Mouse (Mus musculus) CH12.LX (cell line): ENCODE results near the gene Gm14226. TPM values are rescaled to one million over a fixed set of nuclear protein-coding genes. Genes with fewer than 3 reads are reported as not detected.
A peak's percentile ranks its signal among the peaks of the same experiment; 100 is the strongest.

Experiments used
- DNase-seq: peaks from one replicate; pipeline ENCODE4 v3.0.0-alpha.2; 2013; ENCODE audit errors: extremely low read depth
- H3K27ac ChIP-seq: 2 replicates; pipeline ENCODE4 v1.5.1; 2012; ENCODE audit warnings: low read depth, mild to moderate bottlenecking, control low read depth, moderate library complexity; ENCODE audit not compliant: insufficient read depth
- H3K27me3 ChIP-seq: replicated peaks from 2 replicates; pipeline ENCODE3; 2012; ENCODE audit warnings: inconsistent platforms
- H3K36me3 ChIP-seq, 2 experiments: replicated peaks in 1 of 2; 2 replicates each; pipeline versions ENCODE3 to v1.6.1; 2012; ENCODE audit warnings: inconsistent platforms in 1 of 2, low read length in 1 of 2, mild to moderate bottlenecking in 1 of 2, mixed read lengths in 1 of 2, moderate library complexity in 1 of 2; ENCODE audit not compliant: control insufficient read depth in 1 of 2, insufficient read depth in 1 of 2
- H3K4me1 ChIP-seq, 2 experiments: 2 replicates each; pipeline ENCODE4 v1.6.1; 2012; ENCODE audit warnings: inconsistent platforms in 1 of 2, moderate library complexity in 1 of 2; ENCODE audit not compliant: insufficient read depth in 2 of 2, control insufficient read depth in 1 of 2
- H3K4me2 ChIP-seq: 2 replicates; pipeline ENCODE4 v1.6.1; 2012; ENCODE audit warnings: low read depth, mild to moderate bottlenecking, control low read depth; ENCODE audit not compliant: poor library complexity, insufficient read depth, severe bottlenecking
- H3K4me3 ChIP-seq, 3 experiments: fragments of 150-350 bp in 1 of 3; sonication (generic) in 1 of 3; replicated peaks in 1 of 3; 2 replicates each; pipeline versions ENCODE3 to v1.5.1; 2011 to 2012; ENCODE audit warnings: low read depth in 2 of 3, low read length in 2 of 3, mild to moderate bottlenecking in 2 of 3, moderate library complexity in 2 of 3, control low read depth in 1 of 3, improper control_type of control experiment in 1 of 3, inconsistent platforms in 1 of 3, mixed read lengths in 1 of 3; ENCODE audit not compliant: poor library complexity in 1 of 3
- H3K79me2 ChIP-seq: replicated peaks from 2 replicates; pipeline ENCODE4 v1.6.1; 2012; ENCODE audit warnings: mild to moderate bottlenecking, moderate library complexity; ENCODE audit not compliant: control insufficient read depth, poor library complexity, insufficient read depth, severe bottlenecking; ENCODE audit errors: extremely low read depth
- H3K9ac ChIP-seq: 2 replicates; pipeline ENCODE4 v1.6.1; 2012; ENCODE audit warnings: low read depth, mild to moderate bottlenecking, control low read depth, moderate library complexity; ENCODE audit not compliant: insufficient read depth
- H3K9me3 ChIP-seq: replicated peaks from 2 replicates; pipeline ENCODE3; 2012; ENCODE audit warnings: low read length, inconsistent platforms, mixed read lengths
- BHLHE40 ChIP-seq: IDR thresholded peaks from 2 replicates; pipeline ENCODE4 v1.6.1; 2011; ENCODE audit warnings: mild to moderate bottlenecking, low read depth, low read length, improper control_type of control experiment
- CHD1 ChIP-seq: IDR thresholded peaks from 2 replicates; pipeline ENCODE4 v1.6.1; 2012; ENCODE audit warnings: low read depth, low read length, improper control_type of control experiment, inconsistent platforms
- CHD2 ChIP-seq: IDR thresholded peaks from 2 replicates; pipeline ENCODE4 v1.6.1; 2011; ENCODE audit warnings: low read length, improper control_type of control experiment
- CTCF ChIP-seq, 2 experiments: IDR thresholded peaks in 1 of 2; conservative IDR thresholded peaks in 1 of 2; 2 replicates each; pipeline ENCODE4 v1.5.1; 2011 to 2012; ENCODE audit warnings: low read depth in 2 of 2, low read length in 2 of 2, improper control_type of control experiment in 1 of 2, inconsistent platforms in 1 of 2, mild to moderate bottlenecking in 1 of 2, moderate library complexity in 1 of 2
- ELF1 ChIP-seq: IDR thresholded peaks from 2 replicates; pipeline ENCODE4 v1.6.1; 2014; ENCODE audit warnings: low read depth, mild to moderate bottlenecking, inconsistent platforms, low read length, improper control_type of control experiment
- EP300 ChIP-seq: IDR thresholded peaks from 2 replicates; pipeline ENCODE4 v1.6.1; 2011; ENCODE audit warnings: low read length, improper control_type of control experiment
- ETS1 ChIP-seq: conservative IDR thresholded peaks from 2 replicates; pipeline ENCODE4 v1.6.1; 2012; ENCODE audit warnings: low read depth, mild to moderate bottlenecking, inconsistent platforms, low read length, improper control_type of control experiment, moderate library complexity
- GABPA ChIP-seq: IDR thresholded peaks from 2 replicates; pipeline ENCODE4 v1.6.1; 2012; ENCODE audit warnings: low read depth, low read length, improper control_type of control experiment, inconsistent platforms; ENCODE audit not compliant: insufficient replicate concordance
- HCFC1 ChIP-seq: IDR thresholded peaks from 2 replicates; pipeline ENCODE4 v1.6.1; 2012; ENCODE audit warnings: low read depth, mild to moderate bottlenecking, inconsistent platforms, low read length, improper control_type of control experiment
- IRF4 ChIP-seq: IDR thresholded peaks from 2 replicates; pipeline ENCODE4 v1.6.1; 2014; ENCODE audit warnings: low read depth, mild to moderate bottlenecking, inconsistent platforms, low read length, improper control_type of control experiment
- JUN ChIP-seq: IDR thresholded peaks from 2 replicates; pipeline ENCODE4 v1.6.1; 2011; ENCODE audit warnings: low read depth, mild to moderate bottlenecking, low read length, improper control_type of control experiment, moderate library complexity; ENCODE audit not compliant: insufficient read depth
- JUND ChIP-seq: conservative IDR thresholded peaks from 2 replicates; pipeline ENCODE4 v1.6.1; 2011; ENCODE audit warnings: low read depth, low read length, improper control_type of control experiment
- KAT2A ChIP-seq: IDR thresholded peaks from 2 replicates; pipeline ENCODE4 v1.6.1; 2012; ENCODE audit warnings: low read length, improper control_type of control experiment, inconsistent platforms; ENCODE audit not compliant: insufficient replicate concordance
- MAFK ChIP-seq: IDR thresholded peaks from 2 replicates; pipeline ENCODE4 v1.6.1; 2011; ENCODE audit warnings: low read length, improper control_type of control experiment; ENCODE audit not compliant: insufficient replicate concordance
- MAX ChIP-seq: IDR thresholded peaks from 2 replicates; pipeline ENCODE4 v1.6.1; 2011; ENCODE audit warnings: low read length, improper control_type of control experiment
- MAZ ChIP-seq: IDR thresholded peaks from 2 replicates; pipeline ENCODE4 v1.6.1; 2012; ENCODE audit warnings: low read depth, mild to moderate bottlenecking, inconsistent platforms, low read length, improper control_type of control experiment, moderate library complexity
- MEF2A ChIP-seq: IDR thresholded peaks from 2 replicates; pipeline ENCODE4 v1.6.1; 2014; ENCODE audit warnings: low read depth, mild to moderate bottlenecking, inconsistent platforms, low read length, improper control_type of control experiment, borderline replicate concordance
- MXI1 ChIP-seq: IDR thresholded peaks from 2 replicates; pipeline ENCODE4 v1.6.1; 2011; ENCODE audit warnings: mild to moderate bottlenecking, low read depth, low read length, improper control_type of control experiment
- MYC ChIP-seq: IDR thresholded peaks from 2 replicates; pipeline ENCODE4 v1.6.1; 2011; ENCODE audit warnings: low read depth, mild to moderate bottlenecking, improper control_type of control experiment, low read length
- NELFE ChIP-seq: IDR thresholded peaks from 2 replicates; pipeline ENCODE4 v1.6.1; 2011; ENCODE audit warnings: low read depth, low read length, improper control_type of control experiment
- NRF1 ChIP-seq: IDR thresholded peaks from 2 replicates; pipeline ENCODE4 v1.6.1; 2014; ENCODE audit warnings: low read depth, mild to moderate bottlenecking, inconsistent platforms, low read length, improper control_type of control experiment, moderate library complexity
- PAX5 ChIP-seq: IDR thresholded peaks from 2 replicates; pipeline ENCODE4 v1.6.1; 2012; ENCODE audit warnings: low read length, inconsistent platforms, mixed read lengths
- POLR2A ChIP-seq: IDR thresholded peaks from 2 replicates; pipeline ENCODE4 v1.6.1; 2011; ENCODE audit warnings: low read depth, mild to moderate bottlenecking, improper control_type of control experiment, low read length
- POLR2AphosphoS2 ChIP-seq: IDR thresholded peaks from 2 replicates; pipeline ENCODE4 v1.6.1; 2011; ENCODE audit warnings: low read depth, low read length, improper control_type of control experiment
- RAD21 ChIP-seq: IDR thresholded peaks from 2 replicates; pipeline ENCODE4 v1.6.1; 2011; ENCODE audit warnings: low read depth, mild to moderate bottlenecking, low read length, improper control_type of control experiment, moderate library complexity
- RCOR1 ChIP-seq: conservative IDR thresholded peaks from 2 replicates; pipeline ENCODE4 v1.6.1; 2012; ENCODE audit warnings: low read depth, mild to moderate bottlenecking, inconsistent platforms, low read length, improper control_type of control experiment
- SMC3 ChIP-seq: IDR thresholded peaks from 2 replicates; pipeline ENCODE4 v1.6.1; 2011; ENCODE audit warnings: low read depth, low read length, improper control_type of control experiment
- TBP ChIP-seq: conservative IDR thresholded peaks from 2 replicates; pipeline ENCODE4 v1.6.1; 2011; ENCODE audit warnings: low read depth, low read length, improper control_type of control experiment
- TCF12 ChIP-seq: IDR thresholded peaks from 2 replicates; pipeline ENCODE4 v1.6.1; 2014; ENCODE audit warnings: low read depth, mild to moderate bottlenecking, inconsistent platforms, low read length, improper control_type of control experiment
- UBTF ChIP-seq: IDR thresholded peaks from 2 replicates; pipeline ENCODE4 v1.6.1; 2012; ENCODE audit warnings: low read depth, mild to moderate bottlenecking, inconsistent platforms, low read length, improper control_type of control experiment, moderate library complexity
- USF1 ChIP-seq: IDR thresholded peaks from 2 replicates; pipeline ENCODE4 v1.6.1; 2014; ENCODE audit warnings: low read depth, mild to moderate bottlenecking, inconsistent platforms, low read length, improper control_type of control experiment
- USF2 ChIP-seq: conservative IDR thresholded peaks from 2 replicates; pipeline ENCODE4 v1.6.1; 2011; ENCODE audit warnings: low read depth, low read length, improper control_type of control experiment
- ZMIZ1 ChIP-seq: IDR thresholded peaks from 2 replicates; pipeline ENCODE4 v1.6.1; 2012; ENCODE audit warnings: low read depth, mild to moderate bottlenecking, inconsistent platforms, low read length, improper control_type of control experiment
- ZNF384 ChIP-seq: IDR thresholded peaks from 2 replicates; pipeline ENCODE4 v1.6.1; 2012; ENCODE audit warnings: low read depth, low read length, improper control_type of control experiment, inconsistent platforms
- dilution Hi-C: fragments of 300-500 bp; cut with MboI; formaldehyde crosslinking; loops from 2 replicates; pipeline ENCODE4 v1.14.3; 2020; ENCODE audit warnings: low sequenced_read_pairs; ENCODE audit not compliant: extremely low pct_unique_long_range_greater_than_20kb, extremely low pct_ligation_motif_present
- in situ Hi-C: fragments of 300-500 bp; cut with MboI; formaldehyde crosslinking; loops from 3 replicates; pipeline ENCODE4 v1.14.3; 2019; ENCODE audit warnings: low sequenced_read_pairs, low pct_ligation_motif_present, low pct_unique_long_range_greater_than_20kb, mixed read lengths
- polyA plus RNA-seq: library from polyadenylated mRNA; unstranded; fragments of >175 nt; gene quantifications from 2 replicates; pipeline ENCODE4 v1.2.1, GENCODE M21; 2012; ENCODE audit warnings: low read depth; ENCODE audit not compliant: insufficient read length
- total RNA-seq, 2 experiments: library from RNA; depleted of rRNA; stranded (reverse); fragments of 300-350 nt in 1 of 2; fragments of >200 nt in 1 of 2; gene quantifications; 2 replicates each; pipeline ENCODE4 v1.2.3; 2012 to 2014

Gene Gm14226
- total and polyA plus RNA-seq, 3 experiments, result not detected

GRCm38 (mm10) chr2:155046803-155047202 lies 28.7 kb downstream of the Gm14226 start (continued):
- TF ChIP-seq CTCF (conservative IDR thresholded peaks at IDR 0.05 in 1 of 2, IDR thresholded peaks at IDR 0.05 in 1 of 2; ENCODE audit: low read depth in 2 of 2, low read length in 2 of 2) (peak in 1 of 2 experiments; percentile 16; a peak in 1 of 4 replicates), MXI1 (no peak; the same call in 1 of the 2 replicates), MYC (no peak; the same call in 1 of the 2 replicates), TBP (no peak), HCFC1 (no peak), USF1 (no peak), MAZ (no peak), IRF4 (peak; percentile 95), TCF12 (no peak; the same call in 1 of the 2 replicates), SMC3 (no peak), UBTF (no peak)

GRCm38 (mm10) chr2:155047452-155048178 lies 29.5 kb downstream of the Gm14226 start:
- H3K4me1 ChIP-seq, result peaks cover 15 to 50% of the 10 kb centered on the region in 2 experiments
- DNase-seq, result peak; percentile 46
- peaks cover 15% of the 10 kb centered on the region for H3K79me2 ChIP-seq
- peak overlapping the region; percentile 89 for H3K27ac ChIP-seq
- in situ Hi-C loops, result no loop called here
- no peaks in the 10 kb centered on the region for H3K27me3 ChIP-seq
- H3K9me3 ChIP-seq, result no peaks in the 10 kb centered on the region
- peaks cover under 1 to 10% of the 10 kb centered on the region in 2 experiments for H3K36me3 ChIP-seq
- H3K9ac ChIP-seq, result peak overlapping the region; percentile 85
- dilution Hi-C loops, result no loop called here
- H3K4me2 ChIP-seq, result peak overlapping the region; percentile 95
- H3K4me3 ChIP-seq, result peak overlapping the region; percentile 55 to 81 (median 55)
- TF ChIP-seq ETS1 (no peak; the same call in 1 of the 2 replicates), CTCF (conservative IDR thresholded peaks at IDR 0.05 in 1 of 2, IDR thresholded peaks at IDR 0.05 in 1 of 2; ENCODE audit: low read depth in 2 of 2, low read length in 2 of 2) (no peak), ZNF384 (peak; percentile 87), TCF12 (peak; percentile 60), USF2 (no peak), HCFC1 (peak; percentile 34), MEF2A (no peak), BHLHE40 (no peak), CHD2 (no peak), PAX5 (no peak), EP300 (peak; percentile 9; the same call in 1 of the 2 replicates), RCOR1 (no peak), SMC3 (no peak), MXI1 (no peak), NRF1 (no peak), POLR2A (peak; percentile 51), CHD1 (peak; percentile 44; the same call in 1 of the 2 replicates), ZMIZ1 (no peak), GABPA (no peak), USF1 (no peak), MYC (no peak), UBTF (no peak), ELF1 (peak; percentile 78), JUN (peak; percentile 13; the same call in 1 of the 2 replicates), IRF4 (peak; percentile 44), NELFE (no peak; the same call in 1 of the 2 replicates), JUND (0 out of 2 replicates have a peak, but pooled peaks have one; percentile 27), RAD21 (no peak), MAZ (0 out of 2 replicates have a peak, but pooled peaks have one; percentile 60), KAT2A (0 out of 2 replicates have a peak, but pooled peaks have one; percentile 8), MAFK (peak; percentile 90), POLR2AphosphoS2 (no peak), MAX (no peak)
